Mouse (Mus musculus) adrenal gland (tissue): ENCODE results near the gene Dao.

Experiments
- intact Hi-C: fragments of 180-260 bp; cut with DNase I; formaldehyde crosslinking; loops from one replicate; pipeline ENCODE4 v1.15.1; 2025

The Dao gene

GRCm38 (mm10) chr5:113983541-113983940 lies 20.0 kb upstream of the Dao start:
- intact Hi-C loops, result no loop called here

- intact Hi-C loops, result no loop called here
Measured at GRCm38 (mm10) chr5:113984025-113984740, 19.3 kb upstream of the Dao start.

GRCm38 (mm10) chr5:113985737-113986136 lies 17.8 kb upstream of the Dao start:
- intact Hi-C loops, result no loop called here

GRCm38 (mm10) chr5:113986182-113986961 lies 17.1 kb upstream of the Dao start:
- intact Hi-C loops, result no loop called here

GRCm38 (mm10) chr5:113989437-113990024 lies 14.0 kb upstream of the Dao start:
- intact Hi-C loops, result no loop called here

DNA sequence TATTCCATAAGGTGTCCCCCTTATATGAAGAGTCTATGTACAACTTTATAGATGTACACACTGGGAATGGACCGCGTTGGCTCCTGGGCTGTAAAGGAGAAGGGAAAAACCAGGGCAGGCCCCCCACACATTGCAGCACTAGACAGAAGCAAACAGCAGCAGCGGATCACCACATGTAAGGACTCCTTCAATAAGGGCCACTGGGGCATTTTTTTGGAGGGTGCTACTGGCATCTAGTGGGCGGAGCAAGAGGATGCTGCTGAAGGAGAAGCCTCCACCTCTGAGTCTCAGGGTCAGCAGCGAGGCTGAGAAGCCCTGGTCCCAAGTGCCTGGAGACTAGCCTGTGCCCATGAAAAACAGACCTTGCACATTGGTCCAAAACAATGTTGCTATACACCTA lies 12.9 kb upstream of the Dao start:
- intact Hi-C loops, result no loop called here

DNA sequence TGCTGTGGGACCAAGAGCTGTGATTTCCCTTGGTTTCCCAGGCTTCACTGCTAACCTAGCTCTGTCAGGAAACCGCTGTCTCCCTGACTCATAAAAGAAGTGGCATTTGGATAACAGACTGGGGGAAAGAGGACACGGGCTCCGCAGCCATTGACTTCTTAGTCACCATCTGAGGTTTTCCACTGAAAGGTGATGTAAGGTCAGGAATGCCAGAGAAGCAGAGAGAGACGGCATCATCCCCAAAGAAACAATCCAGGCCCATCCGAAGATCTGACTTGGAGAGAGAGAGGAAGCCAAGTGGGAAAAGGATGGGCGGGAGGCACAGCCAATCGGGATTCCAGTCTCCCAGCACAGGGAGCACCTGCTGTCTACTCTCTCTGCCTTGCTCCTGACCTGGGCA lies 12.4 kb upstream of the Dao start:
- intact Hi-C loops, result no loop called here

DNA sequence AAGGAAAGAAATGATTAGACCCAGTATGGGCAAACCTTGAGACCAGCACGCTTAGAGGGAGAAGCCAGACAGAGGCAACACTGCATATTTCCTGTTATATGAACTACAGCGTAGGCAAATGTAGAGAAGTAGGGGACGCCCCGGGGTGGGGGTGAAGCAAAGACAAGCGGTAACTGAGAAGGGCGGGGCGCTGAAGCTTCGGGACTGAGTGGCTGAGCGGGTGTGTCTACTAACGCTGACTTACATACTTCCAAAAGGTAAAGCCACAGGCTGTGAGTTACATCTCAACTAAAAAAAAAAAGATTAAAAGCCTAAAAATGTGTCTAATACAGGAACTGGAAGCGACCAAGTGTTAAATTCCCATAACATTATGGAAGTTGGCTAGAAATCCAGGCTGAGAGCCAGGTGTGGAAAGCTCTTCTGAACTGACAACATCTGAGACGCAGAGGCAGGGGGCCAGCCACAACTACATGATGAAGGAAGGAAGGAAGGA lies 11.1 kb upstream of the Dao start:
- intact Hi-C loops, result no loop called here

- intact Hi-C loops, result no loop called here
Measured at GRCm38 (mm10) chr5:113993031-113993486, 10.4 kb upstream of the Dao start.

DNA sequence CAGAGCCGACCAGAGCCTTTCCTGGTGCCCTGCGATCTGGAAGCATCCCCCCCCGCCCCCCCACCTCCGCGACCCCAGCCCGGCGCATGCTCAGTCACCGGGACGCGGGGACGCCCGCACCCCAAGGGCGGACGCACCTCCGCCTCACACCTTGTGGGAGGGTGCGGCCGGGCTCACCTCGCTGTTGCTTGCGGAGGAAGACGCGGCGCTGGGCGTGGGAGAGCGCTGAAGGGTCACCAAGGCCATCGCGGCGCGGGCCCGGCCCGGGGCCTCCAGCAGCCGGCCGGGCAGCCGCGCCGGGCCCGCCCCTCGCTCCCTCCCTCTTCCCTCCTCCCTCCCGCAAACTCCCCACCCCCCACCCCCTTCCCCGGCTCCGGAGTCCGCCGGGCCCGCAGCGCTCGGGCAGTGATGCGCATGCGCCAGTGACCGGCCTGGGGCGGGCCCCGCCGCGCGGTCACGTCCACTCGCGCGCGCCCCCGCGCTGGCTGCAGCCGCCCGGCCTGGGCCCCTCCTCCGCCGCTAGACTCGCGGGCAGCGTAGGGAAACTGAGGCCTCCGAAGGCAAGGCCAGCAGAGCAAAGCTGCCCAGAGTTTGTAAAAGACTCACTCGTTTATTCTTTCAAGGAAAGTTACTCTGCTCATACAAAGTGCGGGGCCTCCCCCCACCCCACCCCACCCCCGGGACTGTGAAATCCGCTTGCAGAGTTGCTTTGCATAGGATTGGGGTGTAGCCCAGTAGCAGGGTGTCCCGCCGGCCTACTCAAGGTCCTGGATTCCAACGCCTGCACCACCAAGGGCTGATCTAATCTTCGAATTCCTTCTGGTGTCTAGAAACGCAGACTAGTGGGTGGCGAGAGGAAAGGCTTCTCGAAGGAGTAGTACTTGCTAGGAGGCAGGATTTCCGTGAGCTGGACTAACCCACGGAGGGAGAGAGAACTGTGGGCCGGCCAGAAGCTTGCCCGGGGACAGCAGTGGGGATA lies 9.7 kb upstream of the Dao start, which contains the start of gene Ssh1:
Ssh1 (minus strand) TSS at position 408 of the 979 bp plus-strand sequence.
- intact Hi-C loops, result no loop called here

DNA sequence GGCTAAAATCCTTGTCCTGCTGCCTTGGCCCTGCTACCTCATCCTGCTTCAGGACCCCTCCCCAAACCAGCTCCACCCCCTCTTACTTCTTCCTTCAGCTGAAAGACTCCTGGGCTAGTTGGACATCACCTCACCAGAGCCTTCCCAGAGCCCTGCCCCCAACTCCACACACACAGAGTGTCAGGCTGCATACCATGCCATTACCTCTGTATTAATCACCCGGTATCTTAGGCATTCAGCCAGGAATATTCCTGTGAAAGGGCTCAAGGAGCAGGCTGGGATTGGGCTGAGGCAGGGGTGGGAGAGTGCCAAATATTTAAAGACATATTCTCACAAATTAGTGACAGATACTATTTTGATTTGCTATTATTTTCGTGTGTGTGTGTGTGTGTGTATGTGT lies 7.0 kb upstream of the Dao start:
- intact Hi-C loops, result no loop called here

GRCm38 (mm10) chr5:113999382-113999781 lies 4.1 kb upstream of the Dao start:
- intact Hi-C loops, result no loop called here

GRCm38 (mm10) chr5:114004573-114004972 lies 1.1 kb downstream of the Dao start:
- intact Hi-C loops, result no loop called here

DNA sequence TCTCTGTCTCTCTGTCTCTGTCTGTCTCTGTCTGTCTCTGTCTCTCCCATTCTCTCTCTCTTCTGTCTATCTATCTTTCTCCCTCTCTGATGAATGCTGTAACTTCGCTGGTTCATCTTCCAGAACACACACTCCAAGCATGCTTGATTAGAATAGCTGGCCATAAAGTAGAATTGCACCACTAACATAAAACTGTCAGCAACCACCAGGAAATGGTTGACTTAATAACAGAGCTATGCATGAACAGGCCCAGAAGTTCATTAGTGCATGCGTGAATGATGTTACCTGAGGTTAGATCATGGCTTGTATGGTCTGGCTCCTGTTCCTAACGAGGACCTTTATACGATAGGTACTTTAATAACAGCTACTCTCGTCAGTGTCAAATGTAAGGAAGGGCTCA lies 1.6 kb downstream of the Dao start:
- intact Hi-C loops, result no loop called here

GRCm38 (mm10) chr5:114006974-114007373 lies 3.5 kb downstream of the Dao start:
- intact Hi-C loops, result no loop called here

DNA sequence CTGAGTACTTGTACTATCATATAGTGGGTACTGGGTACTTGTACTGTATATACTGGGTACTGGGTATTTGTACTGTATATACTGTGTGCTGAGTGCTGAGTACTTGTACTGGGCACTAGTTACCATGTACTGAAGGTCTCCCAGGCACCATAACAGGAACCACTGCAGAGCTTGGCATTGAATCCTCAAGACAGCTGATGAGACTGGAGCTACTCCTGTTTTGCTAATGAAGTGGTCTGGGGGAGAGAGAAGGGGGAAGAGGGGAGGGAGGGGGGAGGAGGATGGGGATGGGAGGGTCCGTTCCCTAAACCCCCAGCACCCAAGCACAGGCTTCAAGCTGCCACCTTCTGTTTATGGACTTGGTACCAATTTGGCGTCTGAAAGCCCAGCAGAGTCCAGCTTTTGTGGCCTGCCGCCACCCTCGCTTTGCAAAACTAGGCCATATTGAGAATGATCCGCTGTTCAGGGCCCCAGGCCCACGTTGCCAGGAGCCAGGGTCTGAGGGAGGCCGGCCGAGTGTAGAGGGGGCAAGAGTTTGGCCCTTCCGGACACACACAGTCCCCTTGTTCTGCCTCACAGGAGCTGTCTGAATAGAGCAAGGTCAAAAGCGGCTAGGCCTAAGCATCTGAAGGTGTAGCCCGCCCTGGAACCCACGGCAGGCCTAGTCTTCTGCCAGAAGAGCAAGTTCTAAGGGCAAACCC lies 4.4 kb downstream of the Dao start:
- intact Hi-C loops, result no loop called here

GRCm38 (mm10) chr5:114009049-114009448 lies 5.5 kb downstream of the Dao start:
- intact Hi-C loops, result no loop called here

- intact Hi-C loops, result no loop called here
Measured at GRCm38 (mm10) chr5:114015121-114015520, 11.6 kb downstream of the Dao start.

DNA sequence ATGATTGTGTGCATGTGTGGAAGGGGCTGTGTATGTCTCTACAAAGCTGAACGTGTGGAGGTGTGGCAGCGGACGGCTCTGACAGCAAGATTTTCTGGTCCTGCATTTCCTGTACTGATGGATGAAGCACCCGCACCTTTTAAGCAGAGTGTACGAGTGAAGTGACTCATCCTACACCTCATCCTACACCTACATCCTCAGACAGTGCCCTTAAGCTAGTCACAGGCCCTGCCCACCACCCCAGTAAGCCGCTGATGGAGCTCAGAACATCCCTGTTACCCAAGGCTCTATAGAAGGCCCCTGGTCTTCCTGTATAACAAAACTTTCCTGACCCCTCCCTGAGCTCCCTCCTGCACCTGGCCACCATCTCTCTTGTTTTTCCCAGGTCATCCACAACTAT lies 20.9 kb downstream of the Dao start:
- intact Hi-C loops, result no loop called here

DNA sequence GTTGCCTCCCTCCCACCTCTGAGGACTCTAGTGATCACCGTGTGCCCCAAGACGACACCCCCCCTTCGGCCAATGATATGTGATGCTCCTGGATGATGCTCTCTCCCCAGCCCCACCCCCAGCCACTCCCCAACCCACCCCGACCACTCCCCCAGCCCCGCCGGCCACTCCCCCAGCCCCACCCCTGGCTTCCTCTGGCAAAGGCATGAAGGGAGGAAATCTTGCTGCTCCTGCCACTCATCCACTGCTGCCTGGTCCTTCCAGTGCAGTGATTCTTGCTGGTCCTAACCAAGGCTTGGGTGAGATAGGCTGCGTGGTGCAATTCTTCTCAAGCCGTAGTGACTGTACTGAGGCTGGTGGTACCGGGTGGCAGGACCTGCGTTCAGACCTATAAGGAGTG lies 21.4 kb downstream of the Dao start:
- intact Hi-C loops, result no loop called here
